Mouse (Mus musculus): ENCODE results near the gene Adk.
A peak's percentile ranks its signal among the peaks of the same experiment; 100 is the strongest.

Adk gene

DNA sequence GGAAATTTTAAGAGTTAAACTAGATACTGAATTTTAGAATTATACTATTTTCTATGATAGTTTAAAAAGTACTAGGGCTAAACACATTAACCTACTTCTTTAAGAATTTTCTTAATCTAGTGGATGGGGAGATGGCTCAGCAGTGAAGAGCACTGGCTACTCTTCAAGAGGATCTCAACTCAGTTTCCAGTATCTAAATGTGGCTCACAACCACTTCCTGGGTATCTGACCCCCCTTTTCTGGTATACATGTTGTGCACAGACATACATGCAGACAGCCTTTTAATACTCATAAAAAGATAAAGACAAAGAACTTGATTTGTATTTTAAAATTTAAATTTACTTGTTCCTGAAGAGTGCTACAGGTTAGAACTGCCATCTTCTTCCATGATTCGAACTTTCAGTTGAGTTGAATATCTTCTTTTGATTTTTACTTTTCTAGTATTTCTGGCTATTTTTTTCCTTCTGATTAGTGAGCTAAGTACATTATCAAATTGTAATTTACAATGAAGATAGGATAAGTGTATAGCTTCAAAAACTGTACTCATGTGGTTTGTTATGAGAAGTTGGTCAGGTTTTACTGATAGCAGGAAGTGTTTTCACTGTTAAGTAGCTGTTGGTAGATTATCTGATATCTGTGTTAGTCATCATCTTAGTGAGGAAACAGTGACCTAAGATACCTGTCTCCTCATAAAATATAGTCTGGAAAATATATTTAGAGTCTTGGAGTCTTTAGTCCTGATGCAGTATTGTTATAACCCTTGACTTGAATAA is 121.8 kb downstream of the Adk start:
- no peak for DNase-seq

DNA sequence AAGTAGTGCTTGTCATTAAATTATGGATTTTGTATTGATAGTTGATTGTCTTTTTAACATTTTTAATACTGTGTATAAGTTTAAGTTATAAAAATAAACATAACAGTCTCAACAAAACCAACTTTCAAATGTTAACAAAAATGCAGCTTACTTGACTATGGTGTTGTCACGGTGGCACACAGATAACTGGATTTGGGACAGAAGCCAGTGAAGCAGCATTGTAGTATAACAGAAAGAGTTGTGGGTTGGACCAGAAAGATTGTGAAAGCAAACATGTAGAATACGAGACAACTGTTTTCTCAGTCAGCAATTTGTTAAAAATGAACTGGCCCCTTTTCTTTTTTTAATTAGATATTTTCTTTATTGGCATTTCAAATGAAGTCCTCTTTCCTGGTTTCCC is 122.4 kb downstream of the Adk start:
- DNase-seq, result no peak

DNA sequence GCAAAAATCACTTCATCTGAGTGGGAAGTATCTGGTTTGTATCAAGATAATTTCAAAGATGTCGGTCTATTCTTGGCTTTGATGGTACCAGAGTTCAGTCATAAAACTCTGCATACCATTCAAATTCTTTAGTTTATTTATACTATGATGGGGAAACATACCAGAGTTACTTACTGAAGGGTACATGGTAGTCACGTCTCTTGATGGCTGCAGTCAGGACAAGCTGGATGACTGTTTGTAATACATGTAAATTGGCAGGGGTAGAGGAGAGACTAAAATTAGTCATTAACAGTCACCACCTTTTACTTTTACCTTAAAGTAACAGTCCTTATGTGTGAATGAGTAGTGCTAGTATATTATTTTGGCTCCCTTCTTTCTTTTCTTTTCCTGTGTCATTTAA is 125.4 kb downstream of the Adk start:
- DNase-seq, result no peak

GRCm38 (mm10) chr14:21178356-21178755 is 126.0 kb downstream of the Adk start:
- no peak for DNase-seq

DNA sequence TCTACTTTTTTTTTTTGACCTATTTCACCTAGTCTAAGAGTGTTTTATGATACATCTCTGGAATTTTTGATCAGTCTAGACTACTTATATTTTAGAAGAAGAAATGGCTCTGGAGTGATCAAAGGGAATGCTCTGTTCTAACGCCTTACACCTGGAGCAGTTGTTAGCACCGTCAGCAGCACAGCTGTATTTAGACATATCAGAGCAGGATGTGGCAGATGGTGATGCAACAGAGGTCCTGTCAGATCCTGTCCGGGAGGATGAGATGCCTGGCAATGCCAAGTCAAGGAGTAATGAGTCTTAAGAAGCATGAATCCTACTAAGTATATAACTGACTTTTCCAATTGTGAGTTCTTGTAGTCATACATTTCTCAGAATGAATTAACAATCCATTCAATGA is 128.7 kb downstream of the Adk start:
- no peak for DNase-seq

GRCm38 (mm10) chr14:21191966-21192365 is 139.6 kb downstream of the Adk start:
- no peak for DNase-seq

GRCm38 (mm10) chr14:21192749-21193148 is 140.4 kb downstream of the Adk start:
- DNase-seq, result no peak

GRCm38 (mm10) chr14:21194336-21194735 is 142.0 kb downstream of the Adk start:
- DNase-seq, result no peak

GRCm38 (mm10) chr14:21200850-21201249 is 148.5 kb downstream of the Adk start:
- no peak for DNase-seq

DNA sequence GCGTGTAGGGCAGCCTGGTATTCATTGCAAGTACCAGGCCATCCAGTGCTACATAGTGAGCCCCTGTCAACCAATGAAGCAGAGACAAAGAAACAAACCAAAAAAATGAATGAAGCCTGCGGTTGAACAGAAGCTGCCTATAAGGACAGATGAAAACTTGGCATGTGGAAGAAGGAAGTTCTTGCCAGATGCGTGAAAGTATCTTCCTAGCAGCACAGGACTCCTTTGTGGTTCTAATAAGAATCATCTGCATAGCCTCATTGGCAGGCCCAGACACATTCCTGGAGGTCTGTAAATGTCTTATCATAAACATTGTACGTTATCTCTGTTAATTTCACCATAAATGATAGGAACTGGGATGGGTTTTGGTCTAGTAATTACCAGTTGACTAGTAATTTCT is 154.1 kb downstream of the Adk start:
- DNase-seq, result no peak

- DNase-seq, result no peak
These were observed 169.3 kb downstream of the Adk start for GRCm38 (mm10) chr14:21221574-21222138.

- DNase-seq, result no peak
These were observed 169.8 kb downstream of the Adk start for GRCm38 (mm10) chr14:21222206-21222605.

GRCm38 (mm10) chr14:21223456-21223855 is 171.1 kb downstream of the Adk start:
- no peak for DNase-seq

GRCm38 (mm10) chr14:21223971-21224635 is 171.7 kb downstream of the Adk start:
- DNase-seq, result no peak

- no peak for DNase-seq
These were observed 184.7 kb downstream of the Adk start for GRCm38 (mm10) chr14:21237051-21237450.

DNA sequence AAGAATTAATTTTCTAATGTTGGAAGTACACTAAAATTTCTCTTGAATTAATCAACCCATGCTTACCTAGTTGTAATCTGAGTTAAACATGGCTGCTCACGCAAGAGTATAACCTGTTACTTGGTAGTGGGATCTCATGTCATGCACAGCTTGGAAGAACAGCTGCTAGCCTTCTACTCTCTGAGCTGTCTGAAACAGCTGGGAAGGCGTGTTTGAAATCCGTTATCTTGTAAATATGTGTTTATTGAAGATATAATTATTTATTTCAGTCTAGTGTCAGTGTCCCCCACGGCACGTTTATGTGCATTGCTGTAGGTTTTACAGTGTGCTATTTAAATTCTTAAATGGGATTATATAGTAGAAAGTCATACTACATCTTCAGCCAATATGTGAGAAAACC is 188.7 kb downstream of the Adk start:
- DNase-seq, result no peak

DNA sequence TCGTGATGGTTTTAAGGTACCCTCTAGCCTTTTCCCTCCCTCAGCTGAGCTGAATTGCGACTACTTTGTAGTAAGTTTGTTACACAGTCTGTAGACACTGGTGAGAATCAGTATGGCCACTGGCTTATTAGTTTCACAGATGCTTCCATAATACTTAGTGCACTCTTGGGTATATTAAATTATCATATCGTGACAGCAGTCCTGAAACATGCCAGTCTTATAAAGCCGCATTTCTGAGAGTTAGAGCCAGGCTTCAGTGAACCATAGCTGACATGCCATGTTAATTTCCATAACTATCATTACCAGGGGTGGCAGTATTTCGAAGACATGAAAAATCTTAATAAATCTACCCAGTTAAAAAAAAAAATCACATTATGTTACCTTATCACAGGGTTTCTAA is 199.0 kb downstream of the Adk start:
- DNase-seq, result no peak

- peak; percentile 50 for DNase-seq
These were observed 200.0 kb downstream of the Adk start for GRCm38 (mm10) chr14:21252326-21252886.

DNA sequence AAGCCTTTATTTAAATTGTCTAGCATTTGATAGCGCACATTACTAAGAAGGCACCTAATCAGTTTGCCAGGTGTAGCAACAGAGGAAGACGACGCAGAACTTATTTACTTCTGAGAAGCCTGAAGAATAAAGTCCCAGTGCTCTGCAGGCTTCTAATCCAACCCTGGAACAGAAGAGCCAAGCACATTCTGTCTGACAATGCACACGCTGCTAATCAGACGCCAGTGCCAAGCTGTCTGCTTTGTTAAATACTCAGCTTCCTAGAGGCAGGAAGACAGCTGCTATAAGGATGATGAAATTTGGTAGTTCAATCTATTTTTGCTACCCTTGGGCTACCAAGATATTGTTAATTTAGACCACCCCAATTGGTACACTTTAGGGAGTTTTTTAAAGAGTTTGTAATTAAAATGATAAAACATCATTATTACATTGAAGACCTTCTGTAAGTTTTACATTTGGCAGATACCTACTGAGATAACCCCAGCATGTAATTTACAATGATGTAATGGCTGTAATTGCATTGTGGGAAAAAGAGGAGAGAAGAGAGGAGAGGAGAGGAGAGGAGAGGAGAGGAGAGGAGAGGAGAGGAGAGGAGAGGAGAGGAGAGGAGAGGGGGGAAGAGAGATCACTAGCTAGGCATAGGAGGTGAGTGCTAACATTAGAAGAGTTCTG is 201.1 kb downstream of the Adk start:
- DNase-seq, result peak; percentile 24

DNA sequence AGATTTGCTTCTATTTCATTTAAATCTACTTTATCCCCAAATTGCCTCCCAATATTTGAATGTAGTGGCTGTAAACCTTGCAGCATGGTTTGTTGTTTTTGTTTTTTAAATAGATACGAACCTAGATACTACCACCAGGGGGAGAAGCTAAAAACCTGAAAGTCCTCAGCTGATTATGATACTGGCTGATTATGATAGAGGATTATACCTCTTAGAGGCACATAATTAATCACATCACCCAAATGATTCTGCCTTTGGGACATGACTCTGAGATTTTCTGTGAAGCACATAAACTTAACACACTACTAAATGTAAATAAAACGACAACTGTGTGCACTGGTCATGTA is 201.6 kb downstream of the Adk start:
- DNase-seq, result no peak

GRCm38 (mm10) chr14:21268229-21268628 is 215.9 kb downstream of the Adk start:
- no peak for DNase-seq

DNA sequence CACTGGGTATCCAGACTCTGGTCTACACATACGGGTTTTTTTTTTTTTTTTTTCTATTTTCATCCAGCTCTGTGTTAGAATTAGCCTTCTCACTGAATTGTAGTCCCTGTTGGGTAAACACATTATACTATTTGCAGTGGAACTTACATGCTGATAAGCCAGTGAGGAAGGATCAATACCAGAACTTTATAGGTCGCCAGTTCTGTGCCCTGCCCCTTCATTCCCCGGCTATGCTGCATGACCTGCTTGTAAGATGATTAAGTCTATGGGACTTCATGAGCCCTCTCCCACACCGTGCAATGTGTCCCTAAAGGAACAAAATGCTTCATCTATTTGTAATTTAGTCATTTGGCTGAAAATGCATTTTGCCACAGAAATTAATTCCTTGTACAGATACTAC is 219.1 kb downstream of the Adk start:
- DNase-seq, result no peak

- DNase-seq, result no peak
These were observed 223.4 kb downstream of the Adk start for GRCm38 (mm10) chr14:21275786-21276185.

- no peak for DNase-seq
These were observed 225.9 kb downstream of the Adk start for GRCm38 (mm10) chr14:21278290-21278689.

All from cerebellum, adult 11-12 months (tissue).